Mouse (Mus musculus): ENCODE measurements around the gene Tsnaxip1.

GRCm38 (mm10) chr8:105789626-105790025, 37.9 kb upstream of the Tsnaxip1 start:
- no peak for TF ChIP-seq CTCF (IDR thresholded peaks at IDR 0.05; ENCODE audit: borderline replicate concordance, insufficient read depth, low read depth, low read length)
- TF ChIP-seq POLR2A (IDR thresholded peaks at IDR 0.05; ENCODE audit: borderline replicate concordance, insufficient read depth, low read length): no peak

Data from cerebellum, adult 2 months (tissue).